Mouse (Mus musculus) urinary bladder, postnatal 25 days (tissue): ENCODE measurements around the gene Has1.
"Not testable (repeated sequence)": the region's sequence is repeated elsewhere in the genome, so short reads cannot be mapped to it uniquely, and the experiment has no call there.

Source experiments
- DNase-seq: peaks from one replicate; pipeline ENCODE4 v3.0.0; 2022; ENCODE audit warnings: low spot score

Has1 gene

DNA sequence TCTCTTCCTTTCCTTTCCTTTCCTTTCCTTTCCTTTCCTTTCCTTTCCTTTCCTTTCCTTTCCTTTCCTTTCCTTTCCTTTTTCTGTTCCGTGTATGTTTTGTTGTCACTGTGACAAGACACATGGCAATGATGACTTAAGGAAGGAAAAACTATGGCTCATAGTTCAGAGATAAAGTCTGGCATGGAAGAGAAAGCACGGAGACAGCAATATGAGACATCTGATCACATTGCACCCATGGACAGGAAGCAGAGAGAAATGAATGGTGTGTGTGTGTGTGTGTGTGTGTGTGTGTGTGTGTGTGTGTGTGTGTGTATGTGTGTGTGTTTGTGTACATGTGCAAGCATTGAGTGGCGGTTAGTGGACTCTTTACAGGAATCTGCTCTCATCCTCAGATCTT lies 10.4 kb downstream of the Has1 start:
- not testable (repeated sequence) for DNase-seq

DNA sequence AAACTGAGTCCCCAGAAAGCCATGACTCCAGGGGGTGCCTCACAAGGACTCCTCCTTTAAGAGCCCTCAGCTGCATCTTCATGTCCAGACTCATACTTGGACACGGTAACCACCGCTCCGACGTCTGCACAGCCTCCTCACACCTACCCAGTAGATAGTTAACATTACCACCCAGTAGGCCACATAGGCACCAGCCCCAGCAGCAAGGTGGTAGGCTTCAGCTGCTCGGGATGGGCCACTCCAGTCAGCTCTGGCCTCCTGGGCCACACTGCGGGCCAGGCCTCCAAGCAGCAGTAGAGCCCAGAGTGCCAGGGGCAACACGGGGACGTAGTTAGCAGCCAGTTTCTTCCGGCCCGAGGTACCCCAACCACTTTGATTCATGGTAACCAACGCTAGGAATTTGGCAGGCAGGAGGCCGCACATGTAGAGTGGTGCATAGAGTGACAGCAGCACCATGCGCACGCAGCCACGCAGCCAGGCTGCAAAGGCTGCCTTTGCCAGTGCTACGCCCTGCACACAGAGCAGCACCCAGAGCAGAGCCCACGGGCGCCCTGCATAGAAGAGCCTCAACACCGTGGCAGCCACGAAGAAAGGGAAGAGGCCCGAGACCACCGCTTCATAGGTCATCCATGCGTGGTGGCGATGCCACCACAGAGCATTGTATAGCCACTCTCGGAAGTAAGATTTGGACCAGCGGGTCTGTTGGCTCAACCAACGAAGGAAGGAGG lies 11.3 kb downstream of the Has1 start:
- no peak for DNase-seq

DNA sequence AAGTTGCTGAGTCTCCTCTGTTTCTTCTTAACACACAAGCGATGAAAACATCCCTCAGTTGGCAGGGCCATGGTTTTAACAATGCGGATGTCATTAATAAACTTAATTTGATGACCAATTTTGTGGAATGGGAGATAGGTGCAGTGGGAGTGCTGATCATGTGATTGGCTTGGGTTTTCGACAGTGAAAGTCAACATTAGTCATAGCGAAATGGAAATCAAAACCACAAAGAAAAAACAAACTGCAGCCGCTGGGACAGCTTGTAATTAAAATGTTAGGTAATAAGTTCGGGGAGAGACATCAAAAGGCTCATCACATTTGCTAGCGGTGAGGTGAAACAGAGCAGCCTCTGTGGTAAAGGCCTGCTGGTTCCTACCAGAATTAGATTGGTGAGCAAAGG lies 14.2 kb downstream of the Has1 start:
- no peak for DNase-seq

DNA sequence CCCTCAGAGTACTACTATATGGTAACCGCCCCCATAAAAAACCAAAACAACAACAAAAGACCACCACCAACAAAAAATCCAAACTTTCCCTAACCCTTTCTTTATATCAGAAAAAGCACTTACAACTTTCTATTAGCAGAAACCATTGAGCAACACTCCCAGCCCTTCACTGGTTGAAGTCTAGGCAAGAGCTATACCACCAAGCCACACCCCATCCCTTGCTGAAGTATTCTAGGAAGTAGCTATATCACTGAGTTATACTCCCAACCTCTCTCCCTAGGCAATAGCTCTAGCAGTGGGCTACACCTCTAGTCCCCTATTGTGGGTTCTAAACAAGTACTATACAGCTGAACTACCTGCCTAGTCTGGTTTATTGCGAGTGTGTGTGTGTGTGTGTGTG lies 15.7 kb downstream of the Has1 start:
- DNase-seq: no peak

DNA sequence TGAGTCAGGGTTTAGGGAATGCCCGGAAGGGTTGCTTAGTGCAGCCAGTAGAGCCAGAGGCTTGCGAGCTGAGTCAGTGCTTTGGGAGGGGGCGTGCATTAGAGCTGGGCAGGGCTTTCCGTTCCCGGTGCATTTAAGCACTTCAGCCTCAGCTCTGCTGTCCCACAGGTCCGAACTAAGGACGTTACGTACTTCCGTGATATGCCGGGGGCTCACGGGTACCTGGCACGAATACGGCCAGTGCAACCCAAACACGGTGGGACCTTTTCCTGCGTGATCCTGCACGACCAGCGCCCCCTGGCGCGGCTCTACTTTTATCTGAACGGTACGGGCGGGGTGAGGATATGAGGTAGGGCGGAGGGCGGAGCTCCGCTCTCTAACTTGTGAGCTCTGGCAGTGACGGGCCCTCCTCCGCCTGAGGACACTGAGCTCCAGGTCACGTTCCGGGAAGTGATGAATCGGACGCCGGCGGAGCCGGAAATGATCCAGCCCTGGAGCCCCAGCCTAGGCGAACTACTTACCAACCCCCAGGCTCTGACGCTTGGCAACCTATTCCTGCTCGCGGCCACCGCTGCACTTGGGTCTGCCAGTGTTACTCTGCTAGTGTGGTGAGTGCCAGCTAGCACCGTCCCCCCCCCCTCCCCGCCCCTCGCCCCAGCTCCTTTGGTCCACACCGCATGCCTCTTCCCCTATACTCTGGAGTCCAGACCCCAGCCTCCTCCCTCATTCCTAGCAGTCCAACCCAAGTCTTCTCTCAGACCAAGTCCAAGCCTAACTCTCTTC lies 16.9 kb downstream of the Has1 start:
- DNase-seq: peak; percentile 93

DNA sequence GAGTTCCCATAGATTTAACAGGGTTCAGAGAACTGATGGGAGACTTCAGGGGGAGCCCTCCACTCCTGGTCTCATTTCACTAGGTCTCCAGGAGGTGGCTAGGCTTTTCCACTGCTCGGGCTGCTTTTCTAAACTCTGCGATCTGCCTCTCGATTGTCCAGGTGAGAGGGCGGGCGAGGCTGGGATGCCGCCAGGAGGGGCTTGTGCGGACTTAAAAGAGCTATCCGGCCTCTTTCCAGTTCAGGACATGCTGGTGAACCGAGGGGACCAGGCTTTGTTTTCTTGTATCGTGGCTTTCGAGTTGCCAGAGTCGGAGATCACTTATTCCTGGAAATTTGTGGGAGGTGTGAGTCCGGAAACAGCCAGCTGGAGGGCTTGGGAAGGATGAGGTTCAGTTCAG lies 17.6 kb downstream of the Has1 start:
- DNase-seq: no peak

DNA sequence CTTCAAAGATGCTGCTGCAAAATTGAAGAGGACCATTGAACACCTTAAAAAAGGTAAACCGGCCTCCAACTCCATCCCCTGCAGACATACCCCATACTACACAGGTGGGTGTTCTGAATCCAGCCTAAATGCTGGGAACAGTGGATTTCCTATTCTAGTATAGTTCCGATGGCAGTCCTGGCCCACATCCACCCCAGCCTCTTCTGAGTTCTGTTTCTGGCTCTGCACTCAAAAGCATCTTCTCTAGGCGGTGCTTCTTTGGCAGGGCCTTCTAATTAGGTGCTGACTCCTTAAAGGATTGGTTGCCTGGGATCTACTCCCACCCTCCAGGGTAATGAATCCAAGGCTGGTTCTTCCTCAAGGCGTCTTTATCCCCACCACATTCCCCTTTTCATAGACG lies 18.9 kb downstream of the Has1 start:
- DNase-seq: no peak

DNA sequence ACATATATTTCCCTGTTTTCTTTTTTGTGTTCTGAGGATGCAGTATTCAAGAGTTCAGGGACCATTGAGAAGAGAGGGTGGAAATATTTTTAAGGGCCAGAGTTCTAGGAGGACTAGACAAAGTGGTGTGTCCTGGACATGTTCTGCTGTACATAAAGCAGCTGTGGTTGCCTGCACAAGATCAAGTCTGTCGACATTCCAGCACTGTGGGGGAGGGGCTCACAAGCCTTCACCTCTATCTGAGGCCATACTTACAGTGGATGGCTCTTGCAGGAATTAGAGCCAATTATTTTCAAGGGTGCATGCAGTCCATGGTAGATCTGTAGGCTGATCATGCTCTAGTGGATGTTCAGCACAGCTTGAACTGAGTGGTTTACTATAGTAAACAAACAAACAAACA lies 20.1 kb downstream of the Has1 start:
- peak; percentile 66 for DNase-seq

DNA sequence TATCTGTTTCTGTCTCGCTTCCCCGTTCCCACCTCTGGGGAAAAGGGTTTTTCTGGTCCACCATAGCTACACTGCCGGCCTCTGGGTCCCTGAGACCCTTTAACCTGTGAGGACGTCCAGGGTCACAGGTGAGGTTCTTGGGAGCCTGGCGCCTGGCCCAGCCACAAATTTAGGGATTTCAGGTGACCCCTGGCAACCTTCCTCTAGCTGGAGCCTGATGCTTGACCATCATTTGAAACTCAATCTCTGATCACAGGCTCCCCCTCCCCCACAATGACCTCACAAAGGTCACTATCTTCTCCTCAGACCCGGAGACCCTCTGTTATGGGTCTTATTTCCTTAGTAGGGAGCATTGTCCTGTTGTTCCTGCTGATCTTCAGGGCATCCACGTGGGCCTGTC lies 24.3 kb downstream of the Has1 start:
- no peak for DNase-seq

DNA sequence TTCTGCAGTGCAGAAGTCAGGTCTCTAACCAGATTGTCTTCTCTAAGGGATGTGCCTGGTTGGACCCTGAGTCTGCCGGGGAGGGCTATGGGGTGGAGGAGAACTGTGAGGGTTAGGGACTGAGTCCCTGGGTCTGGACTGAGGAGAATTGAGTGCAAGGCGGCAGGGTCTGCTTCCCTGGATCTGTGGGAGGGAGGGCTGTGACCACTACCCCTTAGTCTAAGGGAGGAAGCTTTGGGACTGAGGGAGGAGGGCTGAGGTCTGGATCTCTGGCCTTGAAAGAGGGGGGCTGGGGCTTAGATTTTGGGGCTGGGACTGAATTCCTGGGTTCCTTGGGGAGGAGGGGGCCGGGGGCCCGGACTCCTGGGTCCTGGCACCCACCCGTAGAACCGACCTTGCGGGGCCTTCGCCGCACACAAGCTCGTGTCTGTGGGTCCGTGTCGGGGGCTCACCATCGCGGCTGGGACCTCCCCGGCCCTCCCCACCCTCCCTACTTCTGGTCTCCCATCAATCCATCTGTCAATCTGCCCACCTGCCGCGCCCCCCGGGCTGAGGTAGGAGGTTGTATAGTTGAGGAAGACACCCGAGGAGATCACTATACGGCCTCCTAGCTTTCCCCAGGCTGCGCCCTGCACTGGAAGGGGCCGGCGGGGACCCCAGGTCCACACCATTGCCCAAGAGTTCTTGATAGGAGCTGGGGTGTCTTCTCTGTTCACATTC lies 25.0 kb downstream of the Has1 start:
- no peak for DNase-seq

DNA sequence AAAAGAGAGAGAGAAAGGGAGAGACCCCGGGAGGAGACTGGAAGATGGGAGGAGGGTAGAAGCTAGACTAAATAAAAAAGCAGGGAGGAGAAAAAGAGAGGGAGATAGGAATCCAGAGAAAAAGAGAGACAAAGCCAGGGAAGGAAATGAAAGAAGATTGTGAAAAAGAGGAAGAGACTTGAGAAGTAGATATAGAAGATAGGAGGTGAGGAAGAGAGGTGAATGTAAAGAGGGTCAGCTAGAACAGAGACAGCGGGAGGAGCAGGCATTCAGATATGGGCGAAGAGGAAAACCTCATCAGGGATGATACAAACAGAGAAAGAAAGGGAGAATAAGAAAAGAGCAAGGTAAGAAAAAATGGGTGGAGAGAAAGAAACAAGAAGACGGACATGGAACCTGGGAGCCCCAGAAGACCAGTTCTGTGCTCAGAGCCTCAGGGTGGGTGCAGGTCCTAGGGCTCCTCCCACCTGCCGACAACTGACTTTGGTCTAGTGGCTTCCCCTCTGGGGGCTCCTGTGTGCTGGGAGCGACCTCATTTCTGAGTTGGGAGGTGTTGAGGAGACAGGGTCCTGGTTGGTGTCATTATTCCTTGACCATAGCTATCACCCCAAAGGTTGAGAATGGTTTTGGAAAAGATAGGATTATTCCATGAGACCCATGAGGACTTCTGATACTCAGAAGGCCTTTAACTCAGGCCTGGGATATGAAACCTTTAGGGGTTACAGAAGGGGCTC lies 25.8 kb downstream of the Has1 start:
- DNase-seq: no peak

DNA sequence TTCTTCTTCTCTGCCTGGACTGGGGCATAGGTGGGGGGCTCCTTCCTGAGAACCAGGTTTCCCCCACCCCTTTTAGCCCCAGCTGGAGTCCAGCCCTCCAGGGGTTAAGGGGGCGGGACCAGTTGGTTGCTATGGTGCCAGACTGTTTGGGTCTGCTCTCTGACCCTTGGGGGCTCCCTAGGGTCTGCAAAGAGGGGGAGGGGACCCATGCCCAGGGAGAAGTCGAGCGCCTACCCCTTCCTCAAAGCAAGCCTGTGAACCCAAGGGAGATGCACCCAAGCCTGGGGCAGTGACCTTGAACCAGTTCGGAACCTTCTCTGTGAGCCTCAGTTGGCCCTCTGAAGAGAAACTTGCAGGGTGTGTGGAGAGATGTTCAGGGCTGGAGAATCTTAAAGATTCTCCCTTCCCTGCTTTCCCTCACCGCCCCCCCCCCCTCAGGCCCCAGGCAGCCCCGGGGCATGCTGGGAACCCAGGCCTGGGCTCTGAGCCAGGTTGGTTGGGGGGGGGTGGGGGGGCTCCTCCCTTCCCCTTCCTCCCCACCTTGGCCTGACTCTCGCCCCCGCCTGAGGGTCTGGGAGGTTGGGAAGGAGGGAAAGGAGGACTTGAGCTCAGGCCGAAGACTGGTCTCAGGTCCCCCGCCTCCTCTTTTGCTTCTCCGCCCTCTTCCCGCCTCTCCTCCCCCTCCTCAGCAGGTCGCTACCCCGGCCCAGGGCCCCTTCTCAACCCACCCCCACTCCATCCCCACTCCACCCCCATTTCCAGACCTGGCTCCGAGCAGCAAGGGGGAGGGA lies 26.6 kb downstream of the Has1 start:
- DNase-seq: no peak

DNA sequence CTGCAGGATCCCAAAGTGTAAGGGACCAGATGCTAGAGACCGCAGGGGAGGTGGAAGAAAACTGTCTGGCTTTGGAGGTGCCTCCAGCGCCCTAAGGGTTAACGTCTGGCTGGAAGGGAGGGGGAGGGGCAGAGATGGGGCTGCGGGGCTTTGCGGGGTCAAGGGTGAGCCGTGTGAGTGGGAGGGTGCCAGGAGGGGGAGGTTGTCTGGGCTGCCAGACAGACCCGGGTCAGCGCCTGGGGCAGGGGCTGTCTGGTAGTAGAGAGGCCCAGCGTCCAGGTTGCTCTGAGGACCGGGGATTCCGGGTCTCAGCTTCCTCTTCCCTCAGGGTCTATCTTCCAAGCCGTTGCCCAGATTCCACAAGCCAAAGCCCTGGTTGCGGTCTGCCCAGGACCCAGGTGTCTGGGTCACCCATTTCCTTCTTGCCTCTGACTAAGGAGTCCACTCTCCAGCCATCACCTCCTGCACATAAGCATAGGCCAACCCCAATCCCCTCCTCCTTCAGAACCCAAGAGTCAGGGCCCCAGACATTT lies 27.3 kb downstream of the Has1 start:
- DNase-seq: peak; percentile 57

DNA sequence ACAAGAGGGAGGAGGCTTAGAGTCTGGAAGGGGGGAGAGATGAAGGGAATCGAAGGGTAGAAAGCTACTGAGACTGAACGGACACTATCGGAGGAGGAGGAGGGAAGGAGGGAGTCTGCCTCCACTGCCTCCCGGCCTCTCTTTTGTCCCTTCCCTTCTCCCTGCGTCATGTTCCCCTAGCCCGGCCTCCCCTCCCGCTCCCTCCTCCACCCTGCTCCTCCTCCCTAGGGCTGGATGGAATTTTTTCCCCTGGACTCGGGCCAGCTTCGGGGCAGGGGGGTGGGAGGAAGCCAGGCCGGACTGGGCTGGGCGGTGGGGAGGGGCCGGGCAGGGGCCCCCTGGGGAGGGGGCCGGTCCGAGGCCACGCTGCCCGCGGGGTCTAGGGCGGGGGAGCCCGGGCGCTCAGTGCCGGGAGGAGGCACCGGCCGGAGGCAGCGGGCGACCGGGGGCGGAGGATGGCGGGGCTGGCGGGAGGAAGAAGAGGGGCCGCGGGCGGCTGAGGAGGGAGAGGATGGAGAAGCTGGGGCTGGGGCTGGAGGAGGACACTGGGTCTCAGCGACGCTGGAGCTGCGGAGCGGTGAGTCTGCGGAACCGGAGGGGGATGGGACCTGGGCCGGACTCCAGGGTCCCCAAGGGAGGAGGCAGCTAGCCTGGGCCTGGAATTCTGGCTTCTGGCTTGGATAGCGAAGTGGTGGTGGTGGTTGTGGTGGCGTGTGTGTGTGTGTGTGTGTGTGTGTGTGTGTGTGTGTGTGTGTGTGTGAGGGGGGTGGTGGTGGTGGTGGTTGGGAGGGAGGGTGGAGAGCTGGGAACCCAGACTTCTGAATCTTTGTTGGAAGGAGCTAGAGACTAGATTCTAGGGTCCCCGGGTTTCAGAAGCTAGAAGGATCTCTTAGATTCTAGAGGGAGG lies 28.0 kb downstream of the Has1 start, which contains the start of gene Spaca6:
Gene Spaca6, plus strand, starts transcription at position 408 of the 907 bp plus-strand sequence.
- DNase-seq: peak; percentile 94

DNA sequence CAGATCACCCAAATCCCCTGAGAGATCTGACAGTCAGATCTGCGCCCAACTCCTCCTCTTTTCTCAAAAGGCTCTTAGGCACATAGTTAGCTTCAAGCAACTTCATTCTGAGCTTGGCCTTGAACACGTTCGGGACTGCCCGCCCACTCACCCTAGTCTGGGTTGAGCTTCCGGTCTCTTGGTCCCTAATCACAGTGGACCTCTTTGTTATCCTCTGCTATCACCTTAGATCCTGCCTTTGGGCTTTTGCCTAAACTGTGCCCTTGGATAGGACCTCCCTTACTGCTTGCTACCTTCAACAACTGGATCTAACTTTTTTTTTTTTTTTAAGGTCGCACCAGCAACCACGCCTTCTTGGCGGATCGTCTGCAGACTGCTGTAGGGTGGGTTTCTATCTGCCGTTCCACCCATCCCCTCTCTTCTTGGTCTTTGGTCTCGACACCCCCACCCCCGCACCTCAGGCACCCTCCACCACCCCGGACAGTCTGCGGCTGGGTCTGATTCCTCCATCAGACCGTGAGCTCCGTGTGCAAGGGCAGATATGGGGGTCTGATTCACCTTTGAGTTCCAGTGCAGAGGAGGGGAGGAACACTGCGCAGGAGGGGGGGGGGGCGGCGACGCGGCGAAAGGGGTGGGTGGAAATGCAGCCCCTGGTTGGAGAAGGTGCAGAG lies 28.9 kb downstream of the Has1 start:
- DNase-seq: no peak

DNA sequence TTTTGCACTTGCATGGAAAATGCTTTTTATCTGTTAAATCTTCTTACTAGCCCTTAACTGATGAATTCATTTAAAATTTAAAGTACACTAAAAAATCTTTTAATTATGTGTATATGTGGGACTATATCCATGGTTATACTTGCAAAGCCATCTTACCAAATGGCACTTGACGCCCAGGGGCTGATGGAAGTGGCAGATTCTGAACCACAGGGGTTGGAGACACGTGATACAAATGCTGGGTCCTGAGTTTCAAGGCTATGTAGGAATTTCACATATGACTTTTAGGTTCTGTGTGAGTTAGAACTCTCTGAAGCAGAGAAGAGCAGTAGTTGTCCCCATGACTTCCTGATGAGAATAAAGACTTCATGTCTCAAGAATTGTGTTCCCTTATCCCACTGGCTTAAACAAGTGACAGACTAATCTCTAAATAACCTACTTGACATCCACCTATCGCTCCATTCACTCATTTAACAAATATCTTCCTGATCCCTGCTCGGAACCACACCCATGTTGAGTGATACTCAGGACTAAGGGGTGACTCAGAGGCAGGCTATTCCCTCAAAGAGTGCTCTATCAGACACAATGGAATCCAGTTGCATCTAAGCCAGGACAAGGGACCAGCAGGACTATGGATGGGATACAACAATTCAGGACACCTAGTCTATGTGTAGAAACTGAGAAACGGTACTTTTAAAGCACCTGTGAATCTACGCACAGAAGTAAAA lies 31.2 kb downstream of the Has1 start:
- no peak for DNase-seq

DNA sequence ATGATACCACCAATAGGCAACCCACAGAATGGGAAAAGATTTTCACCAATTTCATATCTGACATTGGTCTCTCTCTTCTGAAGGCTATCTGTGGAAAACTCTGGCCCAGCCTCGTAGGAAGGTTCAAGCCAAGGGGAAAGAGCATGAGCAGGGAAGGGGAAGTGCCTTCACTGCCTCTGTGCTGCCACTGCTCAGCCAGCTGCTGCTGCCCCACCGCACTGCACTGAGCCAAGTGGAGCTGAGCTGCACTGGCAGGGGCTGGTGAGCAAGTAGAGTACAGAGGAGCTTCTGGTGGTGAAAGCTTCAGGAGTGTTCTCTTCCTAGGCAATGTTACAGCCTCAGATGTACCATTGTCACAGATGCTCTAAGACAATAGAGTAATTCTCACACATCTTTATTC lies 59.5 kb downstream of the Has1 start:
- DNase-seq: no peak
